Mouse (Mus musculus): ENCODE measurements around the gene Cenpx.

The Cenpx gene

DNA sequence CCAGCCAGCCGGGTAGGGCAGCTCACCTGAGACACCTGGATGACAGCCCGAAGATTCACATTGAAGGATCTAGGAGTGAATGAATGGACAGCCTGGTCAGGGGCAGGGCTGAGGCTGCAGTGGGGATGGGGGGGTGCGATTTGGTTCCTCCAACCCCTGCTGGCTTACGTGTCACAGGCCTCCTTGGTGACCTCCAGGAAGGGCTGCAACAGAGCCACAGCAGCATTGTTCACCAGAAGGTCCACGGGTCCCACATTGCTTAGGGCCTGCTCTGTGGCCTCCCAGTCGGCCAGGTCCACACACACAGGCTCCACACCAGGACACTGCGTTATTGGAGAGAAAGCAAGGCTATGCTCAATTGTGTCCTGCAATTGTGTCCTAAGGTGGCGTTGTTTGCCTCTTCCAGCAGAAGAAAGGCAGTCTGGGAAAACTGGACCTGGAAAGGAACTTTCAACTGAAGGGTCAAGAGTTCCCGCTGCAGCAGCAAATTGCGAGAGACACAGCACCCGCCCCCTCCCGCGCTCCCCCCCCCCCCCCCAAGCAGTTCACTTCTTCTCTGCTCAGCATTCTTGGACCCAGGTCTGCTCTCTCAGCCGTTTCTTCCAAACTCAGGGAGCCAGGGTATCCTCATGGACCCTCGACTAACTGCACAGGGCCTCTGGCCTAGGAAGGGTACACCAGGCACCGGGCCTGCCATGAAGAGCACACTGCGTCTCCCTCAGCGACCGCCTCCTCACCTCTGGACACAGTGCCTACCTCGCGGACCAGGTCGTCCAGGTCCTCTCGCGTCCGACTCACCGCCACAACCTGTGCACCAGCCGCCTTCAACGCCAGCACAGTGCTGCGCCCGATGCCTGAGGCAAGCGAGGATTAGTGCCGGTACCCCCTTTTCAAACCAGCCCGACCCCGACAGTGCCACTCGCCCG is 13.0 kb upstream of the Cenpx start:
- no peak for DNase-seq (ENCODE audit: low spot score in 2 of 2)

DNA sequence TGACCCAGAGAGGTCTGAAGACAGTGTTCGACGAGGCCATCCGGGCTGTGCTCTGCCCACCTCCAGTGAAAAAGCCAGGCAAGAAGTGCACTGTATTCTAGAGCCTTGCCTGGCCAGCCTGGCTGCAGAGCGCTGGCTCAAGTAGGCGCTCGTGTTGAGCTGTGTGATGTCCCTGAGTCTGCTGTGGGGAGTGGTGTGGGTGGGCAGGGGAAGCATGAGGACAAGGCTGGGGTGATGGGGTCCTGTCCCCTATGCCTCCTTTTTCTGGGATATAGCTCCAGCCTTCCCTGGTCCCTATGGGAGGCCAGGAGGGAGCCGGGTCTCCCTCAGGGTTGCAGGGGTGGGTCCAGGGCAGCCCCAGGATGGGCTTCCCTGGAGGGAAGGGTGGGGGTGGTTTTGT is 10.0 kb upstream of the Cenpx start:
- no peak for DNase-seq (ENCODE audit: low spot score in 2 of 2)

DNA sequence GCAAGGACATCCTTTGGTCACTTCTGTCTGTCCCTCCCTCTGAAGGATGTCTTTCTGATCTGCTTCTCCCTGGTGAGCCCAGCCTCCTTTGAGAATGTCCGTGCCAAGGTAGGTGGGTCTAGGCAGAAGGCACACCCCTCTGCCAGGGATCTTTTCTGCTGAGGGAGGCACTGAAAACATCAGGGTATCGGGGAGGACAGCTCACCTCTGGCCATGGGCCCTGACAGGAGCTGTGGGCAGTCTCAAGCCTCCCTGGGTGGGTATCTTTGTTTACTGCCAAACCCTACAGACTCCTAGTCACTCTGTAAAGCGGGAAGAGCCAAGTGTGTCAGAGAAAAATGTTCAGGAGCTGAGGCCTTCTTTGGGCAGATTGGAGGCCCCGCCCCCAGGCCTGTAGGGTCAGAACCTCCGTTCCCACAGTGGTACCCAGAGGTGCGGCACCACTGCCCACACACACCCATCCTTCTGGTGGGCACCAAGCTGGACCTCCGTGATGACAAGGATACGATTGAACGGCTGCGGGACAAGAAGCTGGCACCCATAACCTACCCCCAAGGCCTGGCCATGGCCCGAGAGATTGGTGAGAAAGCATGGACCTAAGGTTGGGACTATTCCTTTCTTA is 9.3 kb upstream of the Cenpx start:
- no peak for DNase-seq (ENCODE audit: low spot score in 2 of 2)

DNA sequence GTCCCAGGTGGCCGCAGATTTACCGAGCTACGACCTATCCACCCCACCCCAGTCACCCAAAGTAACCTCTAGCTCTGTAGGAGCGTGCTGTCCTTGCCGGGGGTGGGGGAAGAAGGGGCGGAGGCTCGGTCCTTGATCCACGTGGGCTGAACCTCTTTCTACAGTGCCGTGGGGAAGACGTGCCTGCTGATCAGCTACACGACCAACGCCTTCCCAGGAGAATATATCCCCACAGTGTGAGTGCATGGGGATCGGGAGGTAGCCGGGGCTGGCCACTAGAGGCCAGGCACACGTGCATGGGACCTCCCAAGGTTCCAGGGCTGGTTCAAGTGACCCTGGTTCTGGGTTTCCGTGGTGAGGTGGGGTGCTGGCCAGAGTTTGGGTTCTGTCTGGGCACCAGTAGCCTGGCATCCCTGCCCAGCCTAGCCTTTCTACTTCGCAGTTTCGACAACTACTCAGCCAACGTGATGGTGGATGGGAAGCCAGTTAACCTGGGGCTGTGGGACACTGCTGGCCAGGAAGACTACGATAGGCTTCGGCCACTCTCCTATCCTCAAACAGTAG is 8.6 kb upstream of the Cenpx start:
- DNase-seq (ENCODE audit: low spot score in 2 of 2) = no peak

DNA sequence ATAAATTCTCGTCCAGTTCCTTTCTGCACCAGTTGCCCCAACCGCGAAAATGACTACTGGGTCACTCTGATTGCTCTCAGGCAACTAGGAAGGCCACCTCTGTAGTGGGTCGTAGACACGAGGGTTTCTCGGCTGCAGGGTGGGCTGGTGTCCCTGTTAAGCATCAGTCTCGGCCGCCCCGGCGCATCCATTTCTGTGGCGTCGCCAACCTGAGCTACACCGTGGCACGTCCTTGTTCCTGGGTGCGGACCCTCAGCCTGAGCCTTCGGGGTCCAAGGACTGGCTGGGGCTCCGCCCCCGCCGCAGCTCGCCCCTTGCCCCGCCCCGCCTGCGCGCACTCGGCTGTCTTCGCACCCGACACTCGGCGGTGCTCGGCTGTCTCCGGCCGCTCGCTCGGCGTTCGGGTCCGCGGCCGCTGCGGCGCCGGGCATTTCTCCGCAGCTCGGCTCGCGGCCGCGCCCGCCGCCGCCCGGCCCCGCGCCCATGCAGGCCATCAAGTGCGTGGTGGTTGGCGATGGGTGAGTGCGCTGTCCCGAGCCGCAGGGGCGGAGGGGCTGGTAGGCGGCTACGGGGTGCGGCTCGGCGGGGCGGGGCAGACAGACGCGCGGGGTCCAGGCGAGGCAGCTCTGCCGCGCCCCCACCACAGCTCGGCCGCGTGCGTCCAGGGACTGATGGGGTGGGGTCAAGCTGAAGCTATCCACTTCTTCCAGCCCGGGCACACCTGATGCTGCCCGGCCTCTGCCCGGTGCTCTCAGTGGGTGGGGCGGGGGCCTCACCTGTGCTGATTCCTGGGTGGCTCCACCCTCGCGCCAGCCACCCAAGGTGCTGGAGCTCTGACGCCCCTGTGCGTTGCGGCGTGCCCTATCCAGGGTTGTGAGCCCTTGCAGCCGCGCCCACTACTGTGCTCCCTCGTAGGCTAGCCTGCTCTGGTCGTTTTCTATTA is 7.9 kb upstream of the Cenpx start, which contains the start of gene Rac3:
Gene Rac3, plus strand, starts transcription at position 347 of the 943 bp plus-strand sequence.
- DNase-seq (ENCODE audit: low spot score in 2 of 2) = no peak

- DNase-seq (ENCODE audit: low spot score in 2 of 2) = peak; percentile 80 to 81
Measured at GRCm38 (mm10) chr11:120720450-120720849, 6.9 kb upstream of the Cenpx start.

DNA sequence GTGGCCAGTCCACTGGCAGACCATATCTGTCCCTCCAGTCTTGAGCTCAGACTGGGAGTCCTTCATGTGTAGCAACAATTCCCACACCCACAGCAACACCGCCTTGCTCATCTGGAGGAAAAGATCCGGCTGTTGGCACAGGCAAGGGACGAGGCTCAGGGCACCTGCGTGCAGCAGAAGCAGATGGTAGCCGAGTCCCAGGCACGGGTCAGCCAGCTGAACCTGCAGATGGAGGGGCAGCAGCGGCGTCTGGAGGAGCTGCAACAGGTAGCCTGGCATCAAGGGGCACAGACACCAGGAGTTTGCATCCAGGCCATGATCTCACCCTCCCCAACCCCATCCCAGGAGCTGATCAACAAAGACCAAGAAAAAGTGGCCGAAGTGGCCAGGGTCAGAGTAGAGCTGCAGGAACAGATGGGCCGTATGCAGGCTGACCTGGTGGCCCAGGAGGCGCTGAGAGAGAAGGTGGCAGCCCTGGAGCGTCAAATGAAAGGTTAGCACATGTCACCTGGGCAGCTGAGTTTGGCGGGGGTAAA is 6.4 kb upstream of the Cenpx start:
- DNase-seq (ENCODE audit: low spot score in 2 of 2) = no peak

GRCm38 (mm10) chr11:120719242-120719641 is 5.7 kb upstream of the Cenpx start:
- no peak for DNase-seq (ENCODE audit: low spot score in 2 of 2)

GRCm38 (mm10) chr11:120715131-120715530 is 1.6 kb upstream of the Cenpx start:
- no peak for DNase-seq (ENCODE audit: low spot score in 2 of 2)

DNA sequence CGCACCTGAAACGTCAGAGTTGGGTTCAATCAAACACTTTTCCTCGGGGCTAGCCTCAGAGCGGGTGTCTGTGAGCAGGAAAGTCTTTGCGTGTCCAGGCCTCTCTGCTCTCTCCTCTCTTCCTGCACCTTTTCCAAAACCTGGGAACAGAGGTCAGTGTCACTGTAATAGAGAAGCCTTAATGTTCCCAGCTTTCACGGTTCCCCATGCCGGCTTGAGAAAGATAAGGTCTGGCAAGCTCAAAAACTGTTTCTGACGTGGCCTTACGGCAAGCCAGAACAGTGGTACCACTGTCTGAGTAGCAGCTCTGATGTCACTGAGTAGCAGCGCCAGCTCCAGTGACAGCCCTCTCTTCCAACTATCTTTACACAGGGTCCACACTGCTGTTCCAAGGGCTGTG is 1.0 kb upstream of the Cenpx start:
- DNase-seq (ENCODE audit: low spot score in 2 of 2) = no peak

- no peak for DNase-seq (ENCODE audit: low spot score in 2 of 2)
Measured at GRCm38 (mm10) chr11:120712771-120713568, 568 bp downstream of the Cenpx start.

DNA sequence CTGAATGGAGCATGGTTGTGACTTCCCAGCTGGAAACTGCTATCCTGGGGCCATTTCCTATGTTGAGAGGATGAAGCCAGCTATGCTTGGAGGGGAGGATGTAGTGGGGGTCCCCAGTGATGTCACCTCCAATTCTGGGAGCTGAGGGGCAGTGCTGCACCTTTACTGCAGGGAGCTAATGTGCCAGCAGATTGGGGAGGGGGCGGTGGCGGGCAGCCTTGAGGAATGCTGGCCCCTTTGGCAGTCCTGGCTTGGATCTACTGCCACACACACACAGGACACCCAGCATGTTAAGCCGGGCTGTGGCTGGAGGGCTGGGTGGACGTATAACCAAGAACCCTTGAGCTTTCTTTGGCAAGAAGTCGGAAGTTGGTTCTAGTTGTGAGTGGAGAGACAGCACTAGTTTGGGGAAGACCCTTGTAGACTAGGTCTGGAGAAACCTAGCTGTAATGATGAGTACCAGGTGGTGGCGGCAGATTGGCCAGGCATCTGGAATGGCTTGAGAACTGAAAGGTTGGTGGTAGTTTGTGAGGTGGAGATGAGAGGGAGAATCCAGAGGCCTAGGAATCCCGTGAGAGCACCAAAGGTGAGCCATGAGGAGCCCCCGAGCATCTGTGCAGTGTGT is 1.4 kb downstream of the Cenpx start:
- no peak for DNase-seq (ENCODE audit: low spot score in 2 of 2)

DNA sequence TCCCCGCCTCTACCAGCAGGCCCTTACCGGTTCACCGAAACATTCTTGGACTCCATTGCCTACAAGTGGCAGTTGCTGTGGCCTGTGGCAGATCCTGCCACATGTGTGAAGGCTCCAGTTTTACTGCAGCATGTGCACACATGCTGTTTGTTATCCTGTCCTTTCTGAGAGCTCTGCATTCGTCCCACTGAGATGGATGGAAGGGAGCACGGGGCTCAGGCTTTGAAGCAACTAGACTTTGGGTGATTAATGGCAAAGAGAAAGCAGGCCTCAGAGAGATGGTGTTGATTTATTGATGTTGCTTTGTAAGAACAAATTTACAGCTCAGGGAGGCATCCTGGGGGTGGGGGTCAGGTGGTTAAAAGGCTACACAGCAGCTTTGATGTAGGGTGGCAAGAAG is 2.9 kb downstream of the Cenpx start:
- DNase-seq (ENCODE audit: low spot score in 2 of 2) = no peak

GRCm38 (mm10) chr11:120709551-120709950 is 4.0 kb downstream of the Cenpx start:
- DNase-seq (ENCODE audit: low spot score in 2 of 2) = no peak

DNA sequence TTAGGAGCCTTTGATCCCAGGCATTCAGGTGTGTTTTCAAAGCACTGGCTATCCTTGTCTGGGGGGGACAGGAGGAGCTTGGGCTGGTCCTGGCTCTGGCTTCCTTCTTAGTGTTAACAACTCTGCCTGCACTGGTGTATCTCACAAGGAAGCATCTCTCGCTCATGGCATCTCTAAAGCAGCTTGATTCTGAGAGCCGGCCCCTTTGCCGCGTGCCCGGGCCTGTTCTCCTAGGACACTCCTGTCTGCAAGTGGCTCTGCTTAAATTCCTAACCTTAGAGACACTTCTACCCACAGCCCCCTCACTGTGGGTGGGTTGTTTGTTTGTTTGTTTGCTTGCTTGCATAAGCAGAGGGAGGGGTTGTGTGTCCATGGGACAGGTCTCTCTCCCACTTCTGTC is 5.6 kb downstream of the Cenpx start:
- DNase-seq (ENCODE audit: low spot score in 2 of 2) = no peak

- DNase-seq (ENCODE audit: low spot score in 2 of 2) = no peak
Measured at GRCm38 (mm10) chr11:120707225-120707624, 6.3 kb downstream of the Cenpx start.

DNA sequence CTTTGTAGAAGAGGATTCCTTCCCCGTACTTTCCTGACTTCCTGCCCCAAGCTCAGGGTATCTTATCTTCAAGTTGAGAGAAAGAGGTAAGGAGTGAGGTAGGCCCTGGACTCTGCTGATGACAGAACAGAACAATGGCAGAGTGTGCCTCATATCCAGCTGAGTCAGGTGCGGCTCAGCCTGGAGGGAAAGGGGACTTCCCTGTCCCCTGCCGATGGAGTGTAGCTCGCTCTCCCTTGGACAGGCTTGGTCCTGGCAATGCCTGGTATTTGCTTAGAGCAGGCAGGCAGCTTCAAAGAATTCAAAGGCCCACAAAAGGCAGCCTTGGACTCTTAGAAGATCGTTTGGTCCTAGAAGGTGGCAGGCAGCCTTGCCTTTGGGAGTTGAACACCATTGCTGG is 7.4 kb downstream of the Cenpx start:
- DNase-seq (ENCODE audit: low spot score in 2 of 2) = no peak

GRCm38 (mm10) chr11:120704486-120705325 is 8.8 kb downstream of the Cenpx start:
- no peak for DNase-seq (ENCODE audit: low spot score in 2 of 2)
